Mouse (Mus musculus): ENCODE measurements at regions not wholly inside any gene's neighbourhood (a gene's known extent, or its start where the extent isn't known, plus 50 kb on each side); places are given as distances from the start of the nearest gene placed in this dataset.

DNA sequence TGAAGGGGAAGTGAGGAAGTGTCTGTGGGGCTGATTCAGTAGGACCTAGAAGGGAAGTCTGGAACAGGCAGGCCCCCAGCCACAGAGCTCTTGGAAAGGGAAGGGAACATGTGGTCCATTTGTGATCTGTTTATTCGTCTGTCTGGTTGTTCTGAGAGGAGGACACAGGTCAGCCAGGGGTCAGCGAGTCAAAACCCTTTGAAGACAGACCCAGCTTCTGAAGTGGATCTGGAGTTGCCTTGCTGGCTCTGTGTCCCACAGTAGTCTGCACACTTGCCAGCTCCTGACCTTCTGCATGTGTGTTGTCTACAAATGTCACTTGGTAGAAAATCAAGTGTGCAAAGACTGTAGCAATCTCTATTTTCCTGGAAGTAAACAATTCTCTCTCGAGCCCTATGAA is 119.3 kb upstream of the Osr1 start:
- no peak for DNase-seq

DNA sequence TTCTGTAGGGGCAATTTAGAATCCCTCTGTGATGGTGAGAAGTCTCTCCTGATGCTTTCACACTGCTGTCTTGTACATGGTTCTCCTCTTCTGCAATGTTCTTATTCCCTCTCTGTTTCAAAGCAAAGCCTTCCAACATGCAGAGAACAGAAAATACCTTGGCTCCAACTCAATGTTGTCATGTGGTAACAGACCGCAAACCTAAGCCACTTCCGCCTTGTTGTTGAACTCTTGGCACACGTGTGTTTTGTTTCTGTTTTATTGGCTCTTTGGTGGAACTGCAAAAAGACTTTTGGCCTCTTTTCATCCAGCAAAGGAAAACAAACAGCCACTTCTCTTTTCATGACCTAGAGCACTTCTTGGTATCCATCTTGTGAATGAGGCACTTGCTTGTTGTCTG is 109.7 kb upstream of the Osr1 start:
- DNase-seq = no peak

DNA sequence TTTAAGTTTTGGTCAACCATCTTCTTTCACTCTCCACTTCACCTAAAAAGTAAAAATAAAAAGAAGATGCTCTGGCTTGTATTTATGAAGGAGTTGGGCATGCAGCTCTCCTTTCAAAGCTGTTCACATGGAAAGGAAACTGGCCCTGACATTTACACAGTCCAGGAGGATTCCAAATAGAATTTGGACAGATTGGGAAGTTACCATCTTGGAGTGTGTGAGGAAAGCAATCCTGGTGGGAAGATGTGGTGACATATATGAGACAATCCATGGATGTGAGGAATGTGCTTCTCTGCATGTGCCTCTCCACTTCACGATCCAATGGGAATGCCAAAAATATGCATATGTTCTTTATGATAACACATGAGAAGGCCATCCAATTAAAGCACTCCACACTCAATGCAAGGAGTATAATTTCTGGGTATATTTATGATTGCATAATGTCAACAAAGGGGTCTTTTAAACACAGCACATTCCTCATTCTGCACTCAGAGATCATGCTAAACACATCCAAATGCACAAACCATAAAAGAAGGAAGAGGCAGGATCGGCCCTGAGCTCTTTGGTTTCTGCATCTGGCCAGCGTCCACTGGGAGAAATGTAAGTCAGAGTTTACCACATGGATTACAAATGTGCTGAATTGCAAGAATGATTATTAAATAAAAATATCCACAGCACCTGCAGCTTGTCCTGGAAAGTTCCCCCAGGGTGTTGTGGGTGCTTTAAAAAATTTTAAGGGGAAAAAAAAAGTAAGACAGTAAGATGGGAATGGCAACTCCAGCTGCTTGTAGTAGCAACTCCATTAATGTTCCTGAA is 100.1 kb upstream of the Osr1 start:
- no peak for DNase-seq

GRCm38 (mm10) chr12:9475836-9476235 is 94.1 kb upstream of the Osr1 start:
- no peak for DNase-seq

DNA sequence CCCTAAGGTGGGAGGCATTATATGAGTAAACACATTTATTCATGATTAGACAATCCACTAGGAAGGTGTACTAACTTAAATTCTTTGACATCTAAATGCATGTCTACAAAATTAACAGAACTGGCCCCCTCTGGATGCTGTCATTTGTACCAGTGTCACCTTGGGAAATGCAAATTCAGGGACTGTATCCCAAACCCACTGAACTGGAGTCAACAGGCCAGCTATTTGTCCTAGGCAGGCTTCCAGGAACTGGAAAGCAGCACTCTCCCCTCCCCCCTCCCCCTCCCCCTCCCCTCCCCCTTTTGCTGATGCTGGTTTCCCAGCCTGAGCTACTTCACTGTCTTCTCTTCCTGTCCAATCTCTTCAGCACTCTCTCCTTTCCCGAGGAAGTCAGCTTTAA is 91.7 kb upstream of the Osr1 start:
- DNase-seq = no peak

GRCm38 (mm10) chr12:9487674-9488413 is 82.1 kb upstream of the Osr1 start:
- no peak for DNase-seq

GRCm38 (mm10) chr12:9513926-9514325 is 56.0 kb upstream of the Osr1 start:
- DNase-seq = no peak

- no peak for DNase-seq
Observed at GRCm38 (mm10) chr12:9518782-9519181, 51.1 kb upstream of the Osr1 start.

DNA sequence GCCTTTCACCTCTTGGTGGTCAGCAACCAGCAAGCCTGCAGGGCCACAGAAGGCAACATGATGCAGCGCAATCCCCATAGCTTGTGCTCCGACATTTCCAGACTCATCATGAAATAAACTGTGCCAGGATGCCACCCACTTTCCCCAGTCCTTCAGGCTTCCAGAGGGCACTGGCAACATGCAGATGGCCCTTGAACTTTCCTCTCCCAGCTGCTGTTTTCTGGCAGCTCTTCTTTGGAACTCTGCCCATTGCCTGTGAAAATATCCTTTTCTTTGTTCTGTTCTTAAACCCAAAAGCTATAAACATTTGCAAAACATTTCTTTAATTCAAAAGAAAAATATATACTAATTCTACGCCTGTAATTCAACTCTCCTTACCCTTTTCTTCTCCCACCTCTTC is 50.6 kb upstream of the Osr1 start:
- no peak for DNase-seq

Measured in retina, postnatal 1 day (tissue).